Mouse (Mus musculus) forebrain, embryonic 15.5 days (tissue): ENCODE data around the gene Thap11. TPM values are rescaled to one million over a fixed set of nuclear protein-coding genes. Genes with fewer than 3 reads are reported as not detected.
A peak's percentile ranks its signal among the peaks of the same experiment; 100 is the strongest.

Experiments used
- ATAC-seq: fragments of 200-750 bp; cut with Nextera tagmentation; replicated peaks from 2 replicates; pipeline ENCODE4 v1.8.0; 2017; ENCODE audit warnings: mild to moderate bottlenecking, moderate TSS enrichment, moderate library complexity
- H3K27ac ChIP-seq: fragments of 300-500 bp; sonication (generic); replicated peaks from 2 replicates; pipeline ENCODE4 v1.5.1; 2015; ENCODE audit warnings: mild to moderate bottlenecking, inconsistent platforms
- H3K27me3 ChIP-seq: fragments of 300-500 bp; sonication (generic); 2 replicates; pipeline ENCODE4 v1.6.1; 2015; ENCODE audit warnings: inconsistent platforms
- H3K36me3 ChIP-seq: fragments of 300-500 bp; sonication (generic); 2 replicates; pipeline ENCODE4 v1.6.1; 2015; ENCODE audit warnings: mild to moderate bottlenecking, inconsistent platforms
- H3K4me1 ChIP-seq: fragments of 300-500 bp; sonication (generic); 2 replicates; pipeline ENCODE4 v1.6.1; 2015; ENCODE audit warnings: inconsistent platforms
- H3K4me2 ChIP-seq: fragments of 300-500 bp; sonication (generic); replicated peaks from 2 replicates; pipeline ENCODE4 v1.6.1; 2015; ENCODE audit warnings: mild to moderate bottlenecking, inconsistent platforms
- H3K4me3 ChIP-seq: fragments of 300-500 bp; sonication (generic); 2 replicates; pipeline ENCODE4 v1.5.1; 2015; ENCODE audit warnings: mild to moderate bottlenecking, inconsistent platforms
- H3K9ac ChIP-seq: fragments of 300-500 bp; sonication (generic); replicated peaks from 2 replicates; pipeline ENCODE4 v1.6.1; 2015; ENCODE audit warnings: mild to moderate bottlenecking, inconsistent platforms
- H3K9me3 ChIP-seq: fragments of 300-500 bp; sonication (generic); 2 replicates; pipeline ENCODE4 v1.6.1; 2016; ENCODE audit warnings: inconsistent platforms
- WGBS: fragments of 180-500 bp; shearing (Covaris S2); methylation state at CpG from one replicate; pipeline ENCODE4 v1.1.7; 2015; ENCODE audit warnings: mixed read lengths; 5-methylcytosine and 5-hydroxymethylcytosine counted together
- polyA plus RNA-seq: library from polyadenylated mRNA; unstranded; fragments of >200 nt; fragmentation: Nextera tagmentation; extraction: Ambion mirVana; gene quantifications from 2 replicates; pipeline ENCODE4 v1.2.1, GENCODE M21; 2015

Thap11 gene
- polyA plus RNA-seq, result 70.5 and 73.6 TPM in 2 replicates

GRCm38 (mm10) chr8:105854715-105855216 lies at the start of gene Thap11:
Thap11 (plus strand) TSS chr8:105855132.
- H3K4me1 ChIP-seq, result peaks cover 53% of the 10 kb centered on the region
- peak within 1 kb of the TSS; percentile 92 for H3K4me3 ChIP-seq
- under 1% methylated on average over 43 of the region's 43 CpGs for WGBS
- peak; percentile 93 for ATAC-seq
- H3K27ac ChIP-seq, result peak within 1 kb of the TSS; percentile 81
- peak within 1 kb of the TSS; percentile 85 for H3K9ac ChIP-seq
- peak within 1 kb of the TSS; percentile 99 for H3K4me2 ChIP-seq
- no peaks in the 10 kb centered on the region for H3K27me3 ChIP-seq
- no peaks in the 10 kb centered on the region for H3K36me3 ChIP-seq
- no peaks in the 10 kb centered on the region for H3K9me3 ChIP-seq

GRCm38 (mm10) chr8:105805346-105805745 lies 49.6 kb upstream of the Thap11 start:
- Histone ChIP-seq H3K4me3 (no peak overlapping the region), H3K36me3 (peaks cover 11% of the 10 kb centered on the region), H3K4me1 (no peaks in the 10 kb centered on the region), H3K4me2 (no peak overlapping the region), H3K27ac (no peak overlapping the region), H3K27me3 (no peaks in the 10 kb centered on the region), H3K9ac (no peak overlapping the region), H3K9me3 (no peaks in the 10 kb centered on the region)
- ATAC-seq, result no peak
- 79% methylated on average over 3 of the region's 3 CpGs for WGBS

GRCm38 (mm10) chr8:105805964-105806363 lies 49.0 kb upstream of the Thap11 start:
- Histone ChIP-seq H3K4me3 (no peak overlapping the region), H3K27ac (no peak overlapping the region), H3K9me3 (no peaks in the 10 kb centered on the region), H3K9ac (no peak overlapping the region), H3K27me3 (no peaks in the 10 kb centered on the region), H3K36me3 (peaks cover 11% of the 10 kb centered on the region), H3K4me2 (no peak overlapping the region), H3K4me1 (no peaks in the 10 kb centered on the region)
- 91% methylated on average over 1 of the region's 1 CpGs for WGBS
- ATAC-seq, result no peak

GRCm38 (mm10) chr8:105807766-105808165 lies 47.2 kb upstream of the Thap11 start:
- Histone ChIP-seq H3K9ac (no peak overlapping the region), H3K4me3 (no peak overlapping the region), H3K4me1 (no peaks in the 10 kb centered on the region), H3K9me3 (no peaks in the 10 kb centered on the region), H3K27me3 (no peaks in the 10 kb centered on the region), H3K27ac (no peak overlapping the region), H3K36me3 (peaks cover 11% of the 10 kb centered on the region), H3K4me2 (no peak overlapping the region)
- 79% methylated on average over 5 of the region's 5 CpGs for WGBS
- ATAC-seq, result no peak

GRCm38 (mm10) chr8:105808480-105808879 lies 46.5 kb upstream of the Thap11 start:
- H3K4me1 ChIP-seq, result no peaks in the 10 kb centered on the region
- H3K36me3 ChIP-seq, result peaks cover 11% of the 10 kb centered on the region
- no peak overlapping the region for H3K9ac ChIP-seq
- no peak overlapping the region for H3K4me3 ChIP-seq
- H3K9me3 ChIP-seq, result no peaks in the 10 kb centered on the region
- 91% methylated on average over 2 of the region's 2 CpGs for WGBS
- no peak for ATAC-seq
- no peak overlapping the region for H3K27ac ChIP-seq
- H3K27me3 ChIP-seq, result no peaks in the 10 kb centered on the region
- H3K4me2 ChIP-seq, result no peak overlapping the region

- Histone ChIP-seq H3K27me3 (no peaks in the 10 kb centered on the region), H3K4me2 (no peak overlapping the region), H3K4me1 (no peaks in the 10 kb centered on the region), H3K27ac (no peak overlapping the region), H3K4me3 (no peak overlapping the region), H3K36me3 (peaks cover under 1% of the 10 kb centered on the region), H3K9me3 (no peaks in the 10 kb centered on the region), H3K9ac (no peak overlapping the region)
- ATAC-seq, result no peak
- 88% methylated on average over 6 of the region's 6 CpGs for WGBS
Measured at GRCm38 (mm10) chr8:105810245-105810786, 44.6 kb upstream of the Thap11 start.

DNA sequence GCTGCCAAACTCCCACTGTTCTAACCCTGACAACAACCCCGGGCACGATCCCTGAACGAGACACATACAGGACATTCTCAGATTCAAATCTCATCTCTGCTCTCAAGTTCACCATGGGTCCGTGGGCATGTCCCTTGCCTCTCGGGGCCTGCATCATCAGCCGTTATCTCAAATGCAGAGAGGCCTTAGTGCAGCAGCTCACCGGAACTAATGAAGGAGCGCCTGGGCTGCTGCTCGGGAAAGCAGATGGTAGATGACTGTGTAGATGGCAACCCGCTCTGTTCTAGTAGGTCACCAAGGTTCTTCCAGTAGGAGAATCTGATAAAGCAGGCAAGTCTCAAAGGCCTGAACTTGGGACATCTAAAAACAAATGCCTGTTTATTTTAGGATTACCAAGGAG lies 43.9 kb upstream of the Thap11 start:
- Histone ChIP-seq H3K4me1 (no peaks in the 10 kb centered on the region), H3K36me3 (no peaks in the 10 kb centered on the region; the same call in 1 of the 2 replicates), H3K27ac (no peak overlapping the region), H3K4me2 (no peak overlapping the region), H3K9ac (no peak overlapping the region), H3K4me3 (no peak overlapping the region), H3K27me3 (no peaks in the 10 kb centered on the region), H3K9me3 (no peaks in the 10 kb centered on the region)
- no peak for ATAC-seq
- WGBS, result 92% methylated on average over 10 of the region's 10 CpGs

- H3K4me1 ChIP-seq, result no peaks in the 10 kb centered on the region
- H3K9ac ChIP-seq, result no peak overlapping the region
- H3K9me3 ChIP-seq, result no peaks in the 10 kb centered on the region
- H3K36me3 ChIP-seq, result no peaks in the 10 kb centered on the region; the same call in 1 of the 2 replicates
- no peak overlapping the region for H3K4me2 ChIP-seq
- WGBS, result 80% methylated on average over 3 of the region's 3 CpGs
- no peak for ATAC-seq
- no peaks in the 10 kb centered on the region for H3K27me3 ChIP-seq
- H3K4me3 ChIP-seq, result no peak overlapping the region
- H3K27ac ChIP-seq, result no peak overlapping the region
Measured at GRCm38 (mm10) chr8:105811543-105811942, 43.4 kb upstream of the Thap11 start.

- H3K4me3 ChIP-seq, result no peak overlapping the region
- no peak overlapping the region for H3K4me2 ChIP-seq
- WGBS, result 94% methylated on average over 5 of the region's 5 CpGs
- ATAC-seq, result no peak
- no peaks in the 10 kb centered on the region for H3K27me3 ChIP-seq
- H3K4me1 ChIP-seq, result no peaks in the 10 kb centered on the region
- no peak overlapping the region for H3K9ac ChIP-seq
- H3K36me3 ChIP-seq, result no peaks in the 10 kb centered on the region; the same call in 1 of the 2 replicates
- no peaks in the 10 kb centered on the region for H3K9me3 ChIP-seq
- H3K27ac ChIP-seq, result no peak overlapping the region
Measured at GRCm38 (mm10) chr8:105812511-105812910, 42.4 kb upstream of the Thap11 start.

DNA sequence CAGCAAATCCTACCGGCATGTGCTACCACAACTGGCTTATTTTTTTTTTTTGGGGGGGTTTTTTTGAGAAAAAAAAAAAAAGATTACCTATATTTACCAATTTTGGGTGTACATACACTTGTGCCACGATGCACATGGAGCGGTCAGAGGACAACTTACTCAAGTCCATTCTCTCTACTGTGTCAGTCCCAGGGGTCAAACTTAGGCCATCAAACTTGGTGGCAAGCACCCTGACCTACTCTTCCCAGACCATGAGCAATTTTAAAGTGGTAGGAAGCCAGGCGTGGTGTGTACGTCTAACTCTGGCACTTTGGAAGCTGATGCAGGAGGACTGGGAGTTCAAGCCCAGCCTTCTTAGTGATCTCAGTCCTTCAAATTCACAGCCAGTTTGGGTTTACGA lies 41.7 kb upstream of the Thap11 start:
- no peak overlapping the region for H3K27ac ChIP-seq
- 97% methylated on average over 6 of the region's 6 CpGs for whole genome bisulfite sequencing
- H3K9ac ChIP-seq, result no peak overlapping the region
- H3K4me1 ChIP-seq, result no peaks in the 10 kb centered on the region
- H3K4me2 ChIP-seq, result no peak overlapping the region
- H3K36me3 ChIP-seq, result peaks cover 6% of the 10 kb centered on the region; the same call in 1 of the 2 replicates
- no peaks in the 10 kb centered on the region for H3K27me3 ChIP-seq
- ATAC-seq, result no peak
- no peaks in the 10 kb centered on the region for H3K9me3 ChIP-seq
- H3K4me3 ChIP-seq, result no peak overlapping the region

DNA sequence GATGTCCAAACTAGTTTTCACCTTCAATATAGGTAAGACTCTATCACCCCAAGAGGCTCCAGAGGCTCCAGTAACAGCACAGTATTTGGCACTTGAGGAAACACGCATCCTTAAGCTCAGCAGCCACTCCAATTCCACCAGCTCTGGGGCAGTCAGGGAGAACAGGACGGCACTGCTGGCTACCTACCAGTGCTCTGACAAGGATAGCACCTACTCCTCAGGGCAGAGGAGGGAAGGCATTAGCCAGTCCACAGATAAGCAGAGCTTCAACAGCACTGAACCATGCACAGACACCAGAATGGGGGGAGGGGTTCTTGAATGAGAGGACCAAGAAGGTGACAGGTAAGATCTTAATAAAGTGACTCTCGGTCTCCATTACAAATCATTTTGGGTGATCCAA lies 35.3 kb upstream of the Thap11 start:
- peaks cover 46% of the 10 kb centered on the region for H3K36me3 ChIP-seq

DNA sequence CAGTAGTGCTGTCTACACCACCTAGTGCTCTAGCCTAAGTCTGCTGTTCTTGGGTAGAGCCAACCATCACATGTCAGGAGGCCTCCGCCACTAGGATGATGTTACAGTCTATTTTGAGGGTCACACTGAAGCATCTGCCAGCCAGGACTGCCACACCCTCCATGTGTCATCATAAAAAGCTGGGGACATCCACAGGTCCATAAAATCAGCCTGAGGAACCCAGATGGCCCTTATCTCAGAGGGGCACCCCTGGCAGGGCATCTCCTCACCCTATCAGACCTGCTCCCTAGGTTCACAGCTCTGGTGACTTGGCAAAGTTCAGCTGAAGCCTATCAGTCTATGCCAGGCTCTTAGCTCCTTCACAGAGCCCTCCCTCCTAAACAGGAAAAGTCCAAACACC lies 34.0 kb upstream of the Thap11 start:
- H3K36me3 ChIP-seq, result peaks cover 52% of the 10 kb centered on the region
- no peak for ATAC-seq

More for the DNA sequence above, 35.3 kb upstream of the Thap11 start:
- H3K9me3 ChIP-seq, result no peaks in the 10 kb centered on the region
- H3K4me3 ChIP-seq, result no peak overlapping the region
- peaks cover 12% of the 10 kb centered on the region; the same call in 1 of the 2 replicates for H3K4me1 ChIP-seq
- no peak overlapping the region for H3K27ac ChIP-seq
- H3K27me3 ChIP-seq, result no peaks in the 10 kb centered on the region
- H3K4me2 ChIP-seq, result no peak overlapping the region
- no peak for ATAC-seq
- no peak overlapping the region for H3K9ac ChIP-seq
- WGBS, result 94% methylated on average over 3 of the region's 3 CpGs

DNA sequence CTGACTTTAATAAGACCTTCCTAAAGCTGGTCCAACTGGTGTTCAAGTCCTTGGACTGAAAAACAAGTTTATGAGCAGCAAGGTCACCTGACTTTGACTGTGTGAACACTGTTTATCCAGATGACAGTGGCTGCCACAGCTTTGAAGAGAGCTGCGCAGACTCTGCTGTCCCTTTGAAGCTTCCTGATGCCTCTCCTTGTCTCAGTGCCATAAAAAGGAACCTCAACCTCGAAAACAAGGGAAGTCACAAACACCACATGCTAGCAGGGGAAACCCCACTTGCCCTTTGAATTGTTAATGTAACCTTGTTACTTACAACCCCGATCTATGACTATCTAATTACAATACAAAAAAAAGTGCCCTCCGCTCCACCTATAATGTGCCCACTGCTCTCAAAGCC lies 29.4 kb upstream of the Thap11 start:
- H3K4me1 ChIP-seq, result peaks cover 31% of the 10 kb centered on the region
- peak overlapping the region; percentile 85 for H3K4me2 ChIP-seq
- 91% methylated on average over 4 of the region's 4 CpGs for WGBS
- no peak overlapping the region for H3K27ac ChIP-seq
- no peak overlapping the region for H3K9ac ChIP-seq
- H3K36me3 ChIP-seq, result peaks cover 39% of the 10 kb centered on the region
- no peaks in the 10 kb centered on the region for H3K27me3 ChIP-seq
- H3K9me3 ChIP-seq, result no peaks in the 10 kb centered on the region
- no peak for ATAC-seq
- peak overlapping the region; percentile 89 for H3K4me3 ChIP-seq

More for the DNA sequence above, 34.0 kb upstream of the Thap11 start:
- Histone ChIP-seq H3K27ac (no peak overlapping the region), H3K4me3 (no peak overlapping the region), H3K4me1 (peaks cover 23% of the 10 kb centered on the region), H3K4me2 (no peak overlapping the region), H3K9ac (no peak overlapping the region), H3K9me3 (no peaks in the 10 kb centered on the region), H3K27me3 (no peaks in the 10 kb centered on the region)
- WGBS, result 94% methylated on average over 1 of the region's 1 CpGs
